Mouse (Mus musculus): ENCODE data around the gene Trp53rkb.
"Not testable (repeated sequence)": the region's sequence is repeated elsewhere in the genome, so short reads cannot be mapped to it uniquely, and the experiment has no call there.

The Trp53rkb gene

DNA sequence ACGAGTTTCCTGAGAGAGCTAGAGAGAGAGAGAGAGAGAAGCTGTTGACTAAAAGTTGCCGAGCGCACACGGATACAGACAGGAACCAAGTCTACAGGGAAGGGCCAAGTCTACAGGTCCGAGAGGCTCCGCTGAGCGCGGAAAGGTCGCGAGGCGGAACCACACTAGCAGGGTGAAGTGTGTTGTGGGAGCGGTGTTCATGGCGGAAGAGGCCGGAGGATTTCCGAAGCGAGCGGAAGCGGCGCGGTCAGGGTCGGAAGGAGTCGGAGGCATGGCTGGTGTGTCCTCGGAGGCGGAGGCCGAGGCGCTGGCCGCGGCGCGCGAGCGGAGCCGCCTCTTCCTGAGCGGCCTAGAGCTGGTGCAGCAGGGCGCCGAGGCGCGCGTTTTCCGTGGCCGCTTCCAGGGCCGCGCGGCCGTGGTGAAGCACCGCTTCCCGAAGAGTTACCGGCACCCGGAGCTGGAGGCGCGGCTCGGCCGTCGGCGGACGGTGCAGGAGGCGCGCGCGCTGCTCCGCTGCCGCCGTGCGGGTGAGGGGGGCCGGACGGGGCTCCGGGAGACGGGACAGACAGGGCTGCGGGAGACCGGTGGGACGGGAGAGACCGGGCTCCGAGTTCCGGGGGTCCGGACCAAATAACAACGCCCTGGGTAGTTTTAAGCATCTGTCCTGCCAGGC lies 1.3 kb downstream of the Trp53rkb start:
- in situ Hi-C loops (cut with MboI, MseI): not testable (repeated sequence)

DNA sequence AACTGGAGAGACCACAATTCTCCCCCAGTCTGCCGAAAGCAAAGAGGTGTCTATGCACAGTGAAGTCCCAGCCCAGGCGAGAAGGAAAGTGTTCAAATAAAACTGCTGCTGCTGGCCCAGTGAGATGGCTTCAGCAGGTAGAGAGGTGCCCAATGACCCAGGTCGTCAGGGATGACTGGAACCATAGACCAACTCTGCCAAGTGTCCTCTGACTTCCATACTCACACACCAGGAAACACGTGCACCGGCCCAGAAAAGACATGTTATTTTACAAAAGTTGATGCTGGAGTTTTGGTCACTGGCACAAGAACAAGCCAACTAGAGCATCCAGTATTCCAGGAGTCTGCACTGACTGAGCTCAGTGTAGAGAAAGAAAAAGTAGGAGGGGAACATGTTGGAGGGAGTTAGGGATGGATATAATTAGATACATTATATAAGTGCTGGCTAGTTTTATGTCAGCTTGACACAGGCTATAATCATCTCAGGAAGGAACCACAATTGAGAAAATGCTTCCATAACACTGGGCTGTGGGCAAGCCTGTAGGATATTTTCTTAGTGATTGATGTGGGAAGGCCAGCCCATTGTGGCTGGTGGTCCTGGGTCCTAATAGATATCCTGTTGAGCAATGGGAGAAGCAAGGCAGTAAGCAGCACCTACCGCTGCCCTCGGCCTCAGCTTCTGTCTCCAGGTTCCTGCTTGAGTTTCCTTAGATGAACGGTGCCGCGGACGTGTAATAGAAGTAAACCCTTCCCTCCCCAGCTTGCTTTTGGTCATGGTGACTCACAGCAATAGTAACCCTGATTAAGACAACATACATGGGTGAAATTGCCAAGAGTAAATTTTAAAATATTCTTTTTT lies 7.5 kb downstream of the Trp53rkb start:
- in situ Hi-C loops (cut with MboI, MseI): loop anchor here (5.0 kb wide), 1 partner anchor 1308 kb away; the partner anchor contains the start of gene Trp53rka

DNA sequence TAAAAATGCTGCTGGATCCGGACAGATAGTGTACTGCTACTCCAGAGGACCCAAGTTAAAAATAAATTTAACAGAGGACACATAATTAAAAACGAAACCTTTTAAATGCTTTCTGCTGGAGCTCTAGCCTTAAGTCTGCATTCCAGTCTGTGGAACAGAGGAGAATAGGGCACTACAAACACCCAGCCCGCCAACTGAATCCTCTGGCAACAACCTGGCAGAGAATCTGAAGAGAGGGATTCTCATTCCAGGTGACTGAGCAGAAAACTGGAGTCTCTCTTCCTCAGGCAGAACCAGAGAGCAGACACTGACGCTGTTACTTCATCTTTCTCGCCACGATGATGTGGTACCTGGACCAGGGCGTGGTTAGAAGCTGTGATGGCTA lies 8.1 kb downstream of the Trp53rkb start:
- in situ Hi-C loops (cut with MboI, MseI): no loop called here

DNA sequence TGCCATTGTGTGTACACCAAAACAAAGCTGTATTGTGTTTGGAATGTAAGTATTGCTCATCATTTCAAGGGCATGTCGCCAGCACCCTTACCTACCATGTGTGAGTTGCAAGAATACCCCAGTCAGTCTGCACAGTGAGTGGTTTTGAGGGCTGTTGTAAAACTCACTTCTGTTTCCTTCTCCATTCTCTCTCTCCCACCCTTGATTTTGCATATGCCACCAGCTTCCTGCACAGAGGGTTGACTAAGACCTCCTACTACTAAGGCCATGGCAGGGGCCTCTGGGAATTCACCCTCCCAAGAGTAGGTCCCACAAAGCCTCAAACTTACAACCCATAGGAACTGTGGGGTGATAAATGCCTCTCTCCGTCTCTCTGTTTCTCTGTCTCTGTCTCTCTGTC lies 9.1 kb downstream of the Trp53rkb start:
- in situ Hi-C loops (cut with MboI, MseI): no loop called here

DNA sequence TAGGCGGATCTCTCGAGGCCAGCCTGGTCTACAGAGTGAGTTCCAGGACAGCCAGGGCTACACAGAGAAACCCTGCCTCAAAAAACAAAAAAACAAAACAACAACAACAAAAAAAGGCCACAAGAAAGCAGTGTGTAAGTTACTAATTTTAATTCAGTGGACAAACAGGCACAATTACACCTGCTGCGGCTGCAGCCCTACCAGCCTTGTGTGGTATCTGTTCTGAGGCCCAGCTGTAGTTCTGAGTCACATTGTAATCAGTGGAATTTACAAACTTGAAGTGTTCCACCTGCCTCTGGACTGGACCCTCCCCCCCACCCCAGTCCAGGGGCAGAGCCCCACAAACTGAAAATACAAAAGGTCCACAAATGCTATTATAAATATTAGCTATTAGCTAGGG lies 11.0 kb downstream of the Trp53rkb start:
- in situ Hi-C loops (cut with MboI, MseI): no loop called here

DNA sequence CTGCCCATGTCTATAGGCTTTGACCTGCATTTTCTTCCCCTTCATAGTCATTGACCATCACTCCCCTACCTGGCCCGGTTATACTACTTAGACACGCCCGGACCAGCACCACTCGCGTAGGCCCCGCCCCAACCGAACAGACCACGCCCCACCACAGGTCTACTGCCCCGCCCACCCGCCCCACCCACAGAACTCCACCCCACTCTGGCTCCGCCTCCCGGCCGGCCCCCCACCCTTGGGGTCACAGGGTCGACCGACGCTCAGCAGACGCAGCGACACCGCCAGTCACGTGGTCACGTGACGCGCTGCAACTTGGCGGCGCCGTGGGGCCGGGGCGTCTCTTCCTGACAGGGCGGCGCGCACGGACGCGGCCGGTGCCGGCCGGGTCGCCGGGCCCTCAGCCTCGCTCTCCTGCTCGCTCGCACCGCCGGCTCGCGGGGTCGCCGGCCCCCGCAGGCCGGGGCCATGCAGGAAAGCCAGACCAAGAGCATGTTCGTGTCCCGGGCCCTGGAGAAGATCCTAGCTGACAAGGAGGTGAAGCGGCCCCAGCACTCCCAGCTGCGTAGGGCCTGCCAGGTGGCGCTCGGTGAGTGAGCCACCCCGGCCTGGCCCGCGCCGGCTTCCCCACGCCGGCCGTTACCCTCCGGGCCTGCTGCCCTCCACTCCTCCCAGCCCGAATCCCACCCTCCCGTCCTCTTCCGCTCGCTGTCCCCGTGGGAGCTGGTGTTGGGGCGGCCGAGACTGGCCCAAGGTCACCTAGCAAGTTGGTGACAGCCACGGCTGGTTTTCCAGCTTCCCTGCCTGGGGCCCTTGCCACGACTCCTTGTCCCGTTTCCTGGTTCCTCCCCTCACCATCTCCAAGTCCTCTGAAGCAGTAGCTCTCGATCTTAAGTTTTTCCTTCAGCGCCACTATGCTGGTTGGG lies 13.2 kb downstream of the Trp53rkb start, which contains the start of gene Arfgef2:
Arfgef2 (plus strand) TSS at position 339 of the 923 bp plus-strand sequence.
- in situ Hi-C loops (cut with MboI, MseI): no loop called here

DNA sequence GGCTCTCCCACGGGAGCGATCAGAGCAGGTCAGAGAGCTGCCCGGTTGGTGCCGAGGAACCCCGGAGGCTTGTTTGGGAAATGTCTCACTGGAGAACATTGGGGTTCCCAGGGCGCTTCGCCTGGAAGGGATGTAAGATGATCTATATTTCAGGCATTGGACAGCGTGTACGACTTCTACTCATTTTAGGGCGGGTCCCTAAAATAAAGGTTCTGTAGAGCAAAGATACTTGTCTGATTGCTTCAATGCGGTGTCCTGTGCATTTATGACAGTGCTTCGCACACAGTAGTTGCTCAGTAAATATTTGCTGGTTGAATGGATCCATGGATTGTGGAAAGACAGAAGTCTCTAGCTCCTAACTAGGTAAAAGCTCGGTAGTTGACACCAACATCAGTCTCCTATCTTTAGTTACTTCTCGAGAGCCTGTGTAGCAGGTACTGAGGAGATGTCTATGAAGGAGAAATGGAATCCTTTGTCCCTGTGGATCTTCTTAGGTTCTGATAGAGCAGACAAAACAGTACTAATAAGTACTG lies 13.9 kb downstream of the Trp53rkb start:
- in situ Hi-C loops (cut with MboI, MseI): no loop called here

DNA sequence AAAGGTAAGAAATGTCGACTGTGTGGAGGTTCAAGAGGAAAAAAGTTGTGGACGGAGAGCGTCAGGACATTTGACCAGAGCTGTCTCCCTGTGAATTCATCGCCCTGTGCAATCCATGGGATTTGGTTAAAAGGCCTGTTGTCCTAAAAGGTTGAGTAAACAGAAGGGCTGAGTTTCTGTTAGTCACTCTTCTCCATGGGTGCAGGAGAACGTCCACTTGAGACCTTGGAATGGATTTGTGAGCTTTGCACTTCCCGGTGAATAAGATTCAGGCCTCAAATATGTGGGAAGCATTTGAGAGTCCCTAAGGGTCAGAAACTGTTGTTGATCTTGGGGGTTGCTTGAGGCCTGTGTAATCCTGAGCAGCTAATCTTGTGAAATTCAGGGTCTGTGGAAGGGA lies 14.5 kb downstream of the Trp53rkb start:
- in situ Hi-C loops (cut with MboI, MseI): no loop called here

DNA sequence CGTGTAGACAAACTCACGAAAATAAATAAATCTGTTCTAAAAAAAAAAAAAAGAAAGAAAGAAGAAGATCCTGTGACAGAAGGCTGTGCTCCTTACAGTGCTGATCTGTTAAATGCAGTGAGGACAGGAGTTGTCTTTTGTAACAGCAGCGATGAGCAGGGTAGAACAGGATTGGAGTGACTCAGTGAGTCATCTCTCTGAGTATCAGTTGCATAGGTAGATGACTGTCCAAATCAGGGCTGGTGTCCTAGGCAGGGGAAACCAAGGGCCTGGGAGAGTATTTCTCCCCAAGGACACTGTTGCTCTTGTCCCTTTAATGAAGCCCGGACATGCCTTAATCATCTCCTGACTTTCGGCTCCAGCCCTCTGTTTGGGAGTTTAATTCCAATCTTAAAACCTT lies 17.2 kb downstream of the Trp53rkb start:
- in situ Hi-C loops (cut with MboI, MseI): no loop called here

DNA sequence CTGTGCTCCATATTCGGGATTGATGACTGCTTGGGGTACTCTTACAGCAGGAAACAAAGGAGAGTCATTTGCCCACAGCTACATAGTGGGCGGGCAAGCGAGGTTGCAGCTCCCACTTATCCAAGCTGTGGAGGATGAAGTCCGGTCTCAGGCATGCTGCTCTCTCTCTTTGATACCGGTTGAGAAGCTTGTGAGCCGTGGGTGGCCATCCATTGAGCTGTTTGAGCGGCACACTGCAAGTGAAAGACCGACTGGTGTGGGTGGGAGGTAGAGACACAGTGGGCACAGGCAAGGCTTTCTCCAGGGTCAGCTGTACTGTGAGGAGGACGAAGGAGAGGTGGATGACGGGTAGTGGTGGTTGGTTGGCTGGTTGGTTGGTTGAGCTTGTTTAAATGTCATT lies 18.5 kb downstream of the Trp53rkb start:
- in situ Hi-C loops (cut with MboI, MseI): no loop called here

DNA sequence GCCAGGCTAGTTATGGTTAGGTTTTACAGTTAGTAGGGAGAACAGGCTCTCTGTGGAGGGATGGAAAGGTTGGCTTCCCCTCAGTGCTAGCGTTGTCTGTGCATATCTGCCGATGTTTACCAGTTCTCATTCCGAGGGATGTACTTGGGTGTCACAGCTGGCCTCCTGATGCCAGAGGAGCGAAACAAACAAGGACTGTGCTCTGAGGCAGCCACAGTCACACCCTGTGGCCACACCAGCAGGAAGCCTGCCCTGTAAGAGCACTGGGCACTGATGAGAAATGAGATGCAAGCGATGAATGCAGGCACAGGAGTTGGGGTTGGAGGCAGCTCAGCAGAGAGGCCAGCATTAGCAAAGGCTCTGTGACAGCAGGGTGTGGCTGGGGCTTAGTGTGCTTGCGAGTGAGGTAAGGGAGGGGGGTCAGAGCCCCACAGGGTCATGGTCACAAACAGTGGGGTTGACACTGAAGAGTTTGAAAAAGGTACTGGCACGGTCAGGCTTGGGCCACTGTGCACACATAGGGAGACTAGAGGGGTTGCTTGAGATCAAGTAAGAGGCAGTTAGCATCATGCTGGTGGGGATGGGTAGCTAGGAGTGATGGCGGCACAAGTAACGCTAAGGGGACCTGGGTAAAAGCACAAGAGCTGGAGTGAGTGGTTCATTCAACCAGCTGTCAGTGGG lies 26.3 kb downstream of the Trp53rkb start:
- in situ Hi-C loops (cut with MboI, MseI): no loop called here

DNA sequence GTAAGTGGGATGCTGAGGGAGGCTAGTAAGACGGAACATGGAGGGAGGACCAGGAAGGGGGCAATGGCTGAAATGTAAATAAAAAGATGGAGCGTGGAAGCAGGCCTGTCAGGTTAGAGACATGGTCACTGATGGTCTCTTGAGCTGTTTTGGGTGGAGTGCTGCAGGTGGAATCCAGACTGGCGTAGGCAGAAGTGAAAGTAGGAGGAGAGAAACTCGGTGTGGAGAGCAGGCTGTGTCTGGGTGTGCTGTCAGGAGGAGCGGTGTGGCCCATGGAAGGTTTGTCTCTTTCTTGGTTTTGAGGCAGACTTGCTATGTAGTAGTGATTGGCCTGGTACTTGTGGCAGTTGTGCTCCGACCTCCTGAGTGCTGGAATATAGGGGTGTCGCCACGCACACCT lies 27.5 kb downstream of the Trp53rkb start:
- in situ Hi-C loops (cut with MboI, MseI): loop anchor here (10.0 kb wide), 1 partner anchor 1385 kb away; no protein-coding TSS in a partner anchor

DNA sequence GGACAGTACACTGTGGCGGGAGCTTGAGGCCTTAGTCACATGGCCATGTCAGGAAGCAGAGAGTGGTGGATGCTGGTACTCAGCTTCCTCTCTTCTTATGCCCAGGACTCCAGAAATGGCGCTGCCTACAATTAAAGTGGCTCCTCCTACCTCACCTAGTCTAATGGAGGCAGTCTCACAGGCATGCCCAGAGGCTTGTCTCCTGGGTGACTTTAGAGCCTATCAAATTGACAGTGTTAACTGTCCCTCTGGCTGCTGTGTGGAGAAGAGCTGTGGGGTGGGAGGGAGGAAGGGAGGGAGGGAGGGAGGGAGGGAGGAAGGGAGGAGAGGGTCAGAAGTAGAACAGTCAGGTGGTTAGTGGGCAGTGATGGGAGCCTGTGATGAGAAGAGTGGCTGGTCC lies 28.5 kb downstream of the Trp53rkb start:
- in situ Hi-C loops (cut with MboI, MseI): loop anchor here (10.0 kb wide), 1 partner anchor 1386 kb away; no protein-coding TSS in a partner anchor

DNA sequence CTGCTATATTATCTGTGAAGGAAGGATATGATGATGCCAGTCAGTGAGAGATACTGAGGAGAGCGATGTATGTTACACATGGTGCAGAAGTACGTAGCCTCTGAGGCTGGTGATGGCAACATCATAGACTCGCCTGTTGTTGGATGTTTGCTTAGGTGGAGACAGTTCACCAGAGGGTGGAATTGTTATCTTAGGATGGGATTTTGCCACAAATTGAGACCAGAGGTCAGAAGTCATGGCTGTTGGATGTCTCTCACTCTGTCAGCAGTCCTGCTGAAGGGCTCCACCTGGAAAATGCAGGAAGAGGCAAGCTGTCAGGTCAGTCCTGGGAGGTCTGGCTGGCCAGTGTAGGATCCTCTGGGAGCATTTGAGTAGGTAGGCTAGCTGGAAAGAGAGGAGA lies 29.1 kb downstream of the Trp53rkb start:
- in situ Hi-C loops (cut with MboI, MseI): loop anchor here (10.0 kb wide), 1 partner anchor 1387 kb away; no protein-coding TSS in a partner anchor

DNA sequence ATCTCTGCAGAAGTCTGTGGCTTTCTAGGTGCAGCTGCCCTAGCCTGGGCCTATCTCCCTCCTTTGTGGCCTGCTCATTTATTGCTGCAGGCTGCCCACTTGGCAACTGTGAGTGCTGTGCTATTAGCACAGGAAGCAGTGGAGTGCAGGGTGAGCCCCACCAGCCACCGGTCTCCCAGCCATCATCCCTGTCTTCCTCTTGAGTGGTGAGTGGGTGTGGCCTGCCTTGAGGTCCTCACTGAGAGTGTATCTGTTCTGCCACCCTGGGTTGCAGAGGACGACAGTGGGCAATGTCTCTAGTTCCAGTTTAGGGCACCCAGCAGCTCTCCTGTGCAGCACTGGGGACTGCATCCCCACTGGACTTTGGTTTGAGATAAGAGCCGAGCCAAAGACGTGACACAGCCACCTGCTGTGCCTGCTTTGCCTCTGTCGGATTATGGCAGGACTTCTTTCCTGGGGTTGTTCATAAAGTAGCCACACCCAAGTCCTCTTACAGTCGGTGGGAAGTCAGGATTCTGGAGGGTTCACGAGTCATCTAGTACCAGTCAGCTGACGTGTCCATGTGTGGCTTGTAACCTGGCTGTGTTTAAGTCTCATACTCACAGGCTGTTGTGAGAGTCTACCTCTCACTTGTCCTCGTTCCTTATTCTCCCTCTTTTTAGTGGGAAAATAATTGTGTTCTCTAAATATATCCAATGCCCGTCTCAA lies 29.9 kb downstream of the Trp53rkb start:
- in situ Hi-C loops (cut with MboI, MseI): loop anchor here (10.0 kb wide), 1 partner anchor 1387 kb away; no protein-coding TSS in a partner anchor

DNA sequence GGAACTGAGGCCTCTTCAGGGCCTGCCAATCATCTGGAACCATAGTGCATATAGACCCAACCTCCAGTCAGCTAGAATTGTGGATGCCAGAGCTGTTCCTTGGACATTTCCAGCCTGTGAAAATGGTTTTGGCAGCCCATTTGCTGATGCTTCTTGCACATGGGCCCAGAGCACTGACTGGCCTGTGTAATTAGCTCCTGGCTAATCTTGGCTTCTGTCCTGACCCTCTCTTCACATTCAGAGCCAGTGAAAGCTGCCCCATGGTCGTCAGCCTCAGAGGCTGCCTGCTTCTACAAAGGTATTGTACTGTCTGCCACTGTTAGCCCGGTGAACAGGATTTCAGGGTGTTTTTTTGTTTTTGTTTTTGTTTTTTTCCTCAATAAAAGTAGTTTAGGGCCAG lies 30.6 kb downstream of the Trp53rkb start:
- in situ Hi-C loops (cut with MboI, MseI): loop anchor here (10.0 kb wide), 1 partner anchor 1388 kb away; no protein-coding TSS in a partner anchor

DNA sequence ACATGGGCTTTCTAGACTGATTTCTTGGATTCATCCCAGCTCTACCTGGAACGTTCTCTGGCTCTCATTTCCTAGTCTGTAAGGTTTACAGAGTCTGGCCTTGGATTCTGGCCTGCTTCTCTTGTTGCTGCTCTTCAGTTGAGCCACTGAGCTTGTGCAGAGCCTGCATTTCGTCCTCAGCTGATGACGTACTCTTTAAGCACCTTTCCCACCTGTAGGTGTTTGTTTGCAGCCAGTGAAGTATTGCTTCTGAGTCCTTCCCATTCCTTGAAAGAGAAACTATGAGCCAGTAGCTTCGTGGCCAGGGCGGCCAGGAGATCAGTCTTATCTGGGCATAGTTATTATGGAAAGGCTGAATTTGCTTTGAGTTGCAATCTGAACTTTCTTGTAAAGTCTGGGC lies 32.1 kb downstream of the Trp53rkb start:
- in situ Hi-C loops (cut with MboI, MseI): loop anchor here (10.0 kb wide), 1 partner anchor 1390 kb away; no protein-coding TSS in a partner anchor

DNA sequence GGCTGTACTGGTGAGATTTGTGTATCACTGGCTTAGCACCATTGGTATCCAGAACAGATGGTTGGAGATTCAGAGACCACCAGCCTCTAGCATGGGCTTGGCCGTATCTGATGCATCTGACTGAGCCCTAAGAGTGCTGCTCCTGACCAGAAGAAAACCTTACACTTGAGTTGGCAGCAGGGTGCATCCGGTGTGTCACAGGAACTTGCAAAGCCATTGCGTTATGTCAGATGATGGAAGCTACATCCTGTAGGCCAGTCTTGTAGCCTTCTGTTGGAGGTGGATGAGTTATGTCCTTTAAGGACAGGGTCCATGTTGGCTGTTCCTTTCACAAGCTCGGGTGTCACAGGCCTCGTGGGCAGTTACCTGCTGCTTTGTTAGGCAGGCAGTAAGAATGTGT lies 32.7 kb downstream of the Trp53rkb start:
- in situ Hi-C loops (cut with MboI, MseI): loop anchor here (10.0 kb wide), 1 partner anchor 1390 kb away; no protein-coding TSS in a partner anchor

DNA sequence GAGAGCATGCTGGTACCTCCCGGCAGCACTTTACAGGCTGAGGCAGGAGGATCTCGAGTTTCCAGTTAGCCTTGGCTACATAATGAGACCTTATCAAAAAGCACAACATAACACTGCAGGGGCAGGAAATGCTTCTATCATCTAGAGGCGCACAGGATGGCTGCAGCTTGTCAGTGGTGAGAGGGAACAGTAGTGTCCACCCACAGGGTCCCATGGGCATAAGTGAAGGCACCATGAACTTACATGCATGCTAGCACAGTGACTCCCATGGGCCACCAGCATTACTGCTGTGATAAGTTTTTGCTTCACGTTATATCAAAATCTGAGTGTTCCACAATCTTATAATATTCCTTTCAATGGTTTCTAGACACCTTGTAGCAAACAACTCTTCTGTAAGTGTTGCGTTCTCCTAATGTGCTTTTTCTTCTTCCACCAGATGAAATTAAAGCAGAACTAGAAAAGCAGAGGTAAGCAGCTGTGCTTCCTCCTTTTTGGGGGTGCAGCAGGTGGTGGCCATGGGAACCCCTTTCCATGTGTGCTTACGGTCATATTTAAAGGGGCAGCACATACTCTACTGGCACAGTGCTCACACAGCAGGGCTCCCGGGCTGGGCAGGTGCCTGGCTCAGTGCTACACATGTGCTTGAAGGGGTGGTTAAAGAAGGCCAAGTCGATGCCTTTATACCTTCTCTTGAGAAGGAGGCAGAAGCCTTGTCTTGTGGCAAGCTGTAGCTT lies 34.3 kb downstream of the Trp53rkb start:
- in situ Hi-C loops (cut with MboI, MseI): loop anchor here (10.0 kb wide), 1 partner anchor 1392 kb away; no protein-coding TSS in a partner anchor
